Mouse (Mus musculus) limb, embryonic 13.5 days (tissue): Measurements from ENCODE around the gene Capza1. TPM values are rescaled to one million over a fixed set of nuclear protein-coding genes. Genes with fewer than 3 reads are reported as not detected.

ENCODE experiments used
- ATAC-seq: fragments of 200-750 bp; cut with Nextera tagmentation; 2 replicates; pipeline ENCODE4 v1.8.0; 2017; ENCODE audit warnings: low read depth, moderate number of reproducible peaks, moderate TSS enrichment; ENCODE audit not compliant: low FRiP score
- H3K27ac ChIP-seq: fragments of 300-500 bp; sonication (generic); 2 replicates; pipeline ENCODE4 v1.5.1; 2015; ENCODE audit warnings: inconsistent platforms, mild to moderate bottlenecking, moderate library complexity
- H3K27me3 ChIP-seq: fragments of 300-500 bp; sonication (generic); 2 replicates; pipeline ENCODE4 v1.6.1; 2015; ENCODE audit warnings: mild to moderate bottlenecking, inconsistent platforms
- H3K36me3 ChIP-seq: fragments of 300-500 bp; sonication (generic); 2 replicates; pipeline ENCODE4 v1.6.1; 2015; ENCODE audit warnings: inconsistent platforms, mild to moderate bottlenecking, moderate library complexity
- H3K4me1 ChIP-seq: fragments of 300-500 bp; sonication (generic); 2 replicates; pipeline ENCODE4 v1.6.1; 2015; ENCODE audit warnings: inconsistent platforms
- H3K4me2 ChIP-seq: fragments of 300-500 bp; sonication (generic); replicated peaks from 2 replicates; pipeline ENCODE4 v1.6.1; 2015; ENCODE audit warnings: inconsistent platforms, mild to moderate bottlenecking, moderate library complexity
- H3K4me3 ChIP-seq: fragments of 300-500 bp; sonication (generic); 2 replicates; pipeline ENCODE4 v1.5.1; 2015; ENCODE audit warnings: moderate library complexity, mild to moderate bottlenecking, inconsistent platforms
- H3K9ac ChIP-seq: fragments of 300-500 bp; sonication (generic); 2 replicates; pipeline ENCODE4 v1.6.1; 2015; ENCODE audit warnings: mild to moderate bottlenecking, inconsistent platforms
- H3K9me3 ChIP-seq: fragments of 300-500 bp; sonication (generic); 2 replicates; pipeline ENCODE4 v1.6.1; 2016; ENCODE audit warnings: inconsistent platforms
- WGBS: fragments of 180-500 bp; shearing (Covaris S2); methylation state at CpG from one replicate; pipeline ENCODE4 v1.1.7; 2015; 5-methylcytosine and 5-hydroxymethylcytosine counted together
- polyA plus RNA-seq: library from polyadenylated mRNA; unstranded; fragments of >200 nt; fragmentation: Nextera tagmentation; extraction: Ambion mirVana; gene quantifications from 2 replicates; pipeline ENCODE4 v1.2.1, GENCODE M21; 2015

Gene Capza1
- polyA plus RNA-seq, 1 experiment from 2014 or later, result 206 TPM

- H3K4me1 ChIP-seq, result peaks cover 28% of the 10 kb centered on the region
- H3K4me2 ChIP-seq, result peak overlapping the region; percentile 98
- no peaks in the 10 kb centered on the region for H3K36me3 ChIP-seq
- H3K27ac ChIP-seq, result no peak overlapping the region
- peak overlapping the region; percentile 66; the same call in 1 of the 2 replicates for H3K9ac ChIP-seq
- peak overlapping the region; percentile 53 for H3K4me3 ChIP-seq
- 15% methylated on average over 12 of the region's 12 CpGs for WGBS
- H3K9me3 ChIP-seq, result no peaks in the 10 kb centered on the region
- ATAC-seq, result no peak
- peaks cover 88% of the 10 kb centered on the region for H3K27me3 ChIP-seq
Measured at GRCm38 (mm10) chr3:104782061-104782681, 82.1 kb downstream of the Capza1 start.

GRCm38 (mm10) chr3:104781471-104781903 is 82.8 kb downstream of the Capza1 start, which contains the start of gene Fam19a3:
Gene Fam19a3 (minus strand): TSS chr3:104781840.
- Histone ChIP-seq H3K27me3 (peaks cover 95% of the 10 kb centered on the region), H3K9me3 (no peaks in the 10 kb centered on the region), H3K4me1 (peaks cover 32% of the 10 kb centered on the region), H3K9ac (peak within 1 kb of the TSS; percentile 66), H3K27ac (no peak within 1 kb of the TSS), H3K36me3 (no peaks in the 10 kb centered on the region), H3K4me3 (peak within 1 kb of the TSS; percentile 53), H3K4me2 (peak within 1 kb of the TSS; percentile 98)
- ATAC-seq, result no peak
- WGBS, result under 1% methylated on average over 26 of the region's 26 CpGs

- peak; percentile 76 for ATAC-seq
- Histone ChIP-seq H3K27me3 (peaks cover 99% of the 10 kb centered on the region), H3K4me2 (peak within 1 kb of the TSS; percentile 98), H3K9ac (peak within 1 kb of the TSS; percentile 66), H3K36me3 (no peaks in the 10 kb centered on the region), H3K4me1 (peaks cover 32% of the 10 kb centered on the region), H3K27ac (no peak within 1 kb of the TSS), H3K9me3 (no peaks in the 10 kb centered on the region), H3K4me3 (peak within 1 kb of the TSS; percentile 53)
- whole genome bisulfite sequencing, result 2% methylated on average over 56 of the region's 56 CpGs
Measured at GRCm38 (mm10) chr3:104780561-104781420, 83.5 kb downstream of the Capza1 start, which contains the start of gene Ppm1j. Gene Ppm1j (plus strand): TSS chr3:104781056.

GRCm38 (mm10) chr3:104779949-104780348 is 84.4 kb downstream of the Capza1 start:
- no peaks in the 10 kb centered on the region for H3K36me3 ChIP-seq
- no peak overlapping the region for H3K4me2 ChIP-seq
- WGBS, result 2% methylated on average over 7 of the region's 7 CpGs
- peaks cover 32% of the 10 kb centered on the region for H3K4me1 ChIP-seq
- H3K4me3 ChIP-seq, result 0 out of 2 replicates have a peak overlapping the region, but pooled peaks have one; percentile 53
- peaks cover 93% of the 10 kb centered on the region for H3K27me3 ChIP-seq
- no peaks in the 10 kb centered on the region for H3K9me3 ChIP-seq
- ATAC-seq, result no peak
- H3K9ac ChIP-seq, result no peak overlapping the region
- no peak overlapping the region for H3K27ac ChIP-seq

GRCm38 (mm10) chr3:104777342-104777741 is 87.0 kb downstream of the Capza1 start:
- ATAC-seq, result no peak

GRCm38 (mm10) chr3:104773301-104773700 is 91.0 kb downstream of the Capza1 start:
- Histone ChIP-seq H3K27ac (no peak overlapping the region), H3K4me3 (no peak overlapping the region), H3K9ac (0 out of 2 replicates have a peak overlapping the region, but pooled peaks have one; percentile 8), H3K4me2 (no peak overlapping the region), H3K27me3 (peaks cover 27% of the 10 kb centered on the region), H3K9me3 (no peaks in the 10 kb centered on the region), H3K36me3 (no peaks in the 10 kb centered on the region), H3K4me1 (peaks cover 47% of the 10 kb centered on the region)
- WGBS, result 53% methylated on average over 7 of the region's 7 CpGs
- ATAC-seq, result no peak

More at GRCm38 (mm10) chr3:104777342-104777741, 87.0 kb downstream of the Capza1 start:
- Histone ChIP-seq H3K4me2 (peak overlapping the region; percentile 78), H3K4me3 (peak overlapping the region; percentile 46), H3K36me3 (no peaks in the 10 kb centered on the region), H3K9ac (peak overlapping the region; percentile 58), H3K27ac (no peak overlapping the region), H3K4me1 (peaks cover 44% of the 10 kb centered on the region), H3K9me3 (no peaks in the 10 kb centered on the region), H3K27me3 (peaks cover 67% of the 10 kb centered on the region)
- 2% methylated on average over 20 of the region's 20 CpGs for WGBS

Other genes with a start within 250 kb of the Capza1 start
- gene Slc16a1, start 225.8 kb downstream of the Capza1 start, polyA plus RNA-seq, result 36.3 and 38.4 TPM in 2 replicates
- gene Ppm1j, start 83.4 kb downstream of the Capza1 start, polyA plus RNA-seq, result 2.8 and 3.4 TPM in 2 replicates
- gene Fam19a3, start 82.7 kb downstream of the Capza1 start, polyA plus RNA-seq, result 0.23 and 0.26 TPM in 2 replicates
- gene Rhoc, start 76.1 kb downstream of the Capza1 start, polyA plus RNA-seq, result 196 and 197 TPM in 2 replicates
- 71.7 and 74.9 TPM in 2 replicates for gene Mov10, start 45.9 kb downstream of the Capza1 start, polyA plus RNA-seq
- gene St7l, start 500 bp downstream of the Capza1 start, polyA plus RNA-seq, result 40.1 and 41.0 TPM in 2 replicates
- gene Wnt2b, start 97.4 kb upstream of the Capza1 start, polyA plus RNA-seq, result 1.2 and 1.3 TPM in 2 replicates
- gene Cttnbp2nl, start 188.6 kb upstream of the Capza1 start, polyA plus RNA-seq, result 34.5 and 35.1 TPM in 2 replicates
- not detected in 2 replicates for gene 4930564D02Rik, start 202.3 kb upstream of the Capza1 start, polyA plus RNA-seq